Mouse (Mus musculus): ENCODE data around the gene Atrip.

The Atrip gene

DNA sequence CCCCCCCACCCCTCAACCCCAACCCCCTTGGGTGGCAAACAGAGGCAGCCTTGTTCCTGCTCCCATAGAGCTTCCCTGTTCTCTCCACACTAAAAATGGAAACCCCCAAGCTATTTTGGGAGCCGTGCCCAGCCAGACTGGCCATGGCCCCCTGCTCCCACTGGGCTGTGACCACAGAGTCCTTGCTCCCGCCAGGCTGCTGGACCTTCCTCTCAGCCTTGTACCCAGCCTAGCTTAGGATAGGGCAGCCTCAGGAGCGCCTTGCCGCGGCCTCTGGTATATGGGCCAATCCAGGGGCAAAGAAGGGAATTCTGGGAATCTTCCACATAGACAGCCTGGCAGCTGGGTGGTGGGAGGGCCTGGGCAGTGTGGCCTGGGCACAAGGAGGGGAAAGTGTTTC, 23.9 kb upstream of the Atrip start:
- peak; percentile 14 for DNase-seq (ENCODE audit: low read depth)

DNA sequence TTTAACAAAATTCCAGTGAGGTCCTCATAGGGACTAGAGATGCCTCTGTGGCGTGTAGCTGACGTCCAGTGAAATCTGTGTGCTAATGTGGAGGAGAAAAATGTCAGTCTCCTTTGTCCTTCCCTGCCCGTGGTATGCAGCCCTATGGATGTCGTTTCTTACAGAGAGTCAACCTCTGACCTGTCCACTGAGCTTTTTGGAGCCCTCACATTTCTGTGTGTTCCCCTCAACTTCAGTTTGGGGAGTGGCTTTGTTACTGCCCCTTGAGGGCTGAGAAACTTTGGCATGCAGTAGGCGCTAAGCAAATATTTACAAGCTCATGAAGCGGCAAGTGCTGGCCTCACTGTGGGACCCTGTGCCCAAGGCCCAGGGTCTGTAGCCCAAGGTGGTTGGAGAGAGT, 23.4 kb upstream of the Atrip start:
- no peak for DNase-seq (ENCODE audit: low read depth)

DNA sequence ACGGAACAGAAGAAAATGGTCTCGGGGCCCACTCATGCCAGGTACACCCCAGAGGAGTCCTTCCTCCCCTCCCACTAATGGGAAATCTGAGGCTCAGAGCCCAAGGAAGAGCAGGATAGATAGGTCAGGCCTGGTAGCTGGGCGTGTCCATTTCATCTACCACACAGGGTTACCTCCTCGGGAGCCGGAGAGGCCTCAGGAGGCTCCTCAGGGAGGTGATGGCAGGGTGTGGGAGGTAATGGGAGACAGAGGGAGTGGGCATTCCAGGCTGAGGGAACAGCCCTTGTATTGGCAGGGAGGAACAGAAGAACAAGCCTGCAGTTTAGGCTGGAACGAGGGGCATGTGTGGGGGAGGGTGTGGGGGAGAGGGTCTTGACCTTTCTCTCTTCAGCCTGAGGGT, 22.9 kb upstream of the Atrip start:
- DNase-seq (ENCODE audit: low read depth), result no peak

DNA sequence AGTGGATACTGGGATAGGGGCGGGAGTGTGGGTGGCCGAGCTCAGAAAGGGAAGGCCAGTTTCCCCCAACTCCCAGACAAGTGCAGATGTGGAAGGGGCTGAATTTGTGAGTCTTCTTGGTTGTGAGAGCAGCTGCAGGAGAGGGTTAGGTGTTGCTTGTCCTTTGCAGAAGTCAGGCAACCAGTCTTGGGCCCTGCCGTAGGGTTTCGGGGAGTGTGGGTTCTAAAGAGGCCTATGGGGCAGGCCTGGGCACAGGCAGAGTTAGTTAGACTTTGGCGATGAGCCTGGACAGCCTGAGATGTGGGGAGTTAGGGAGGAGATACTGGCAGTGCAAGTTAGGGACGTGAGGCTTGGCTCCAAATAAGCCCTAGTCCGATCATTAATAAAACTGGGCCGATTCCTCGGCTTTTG, 22.3 kb upstream of the Atrip start:
- peak; percentile 60 for DNase-seq (ENCODE audit: low read depth)

DNA sequence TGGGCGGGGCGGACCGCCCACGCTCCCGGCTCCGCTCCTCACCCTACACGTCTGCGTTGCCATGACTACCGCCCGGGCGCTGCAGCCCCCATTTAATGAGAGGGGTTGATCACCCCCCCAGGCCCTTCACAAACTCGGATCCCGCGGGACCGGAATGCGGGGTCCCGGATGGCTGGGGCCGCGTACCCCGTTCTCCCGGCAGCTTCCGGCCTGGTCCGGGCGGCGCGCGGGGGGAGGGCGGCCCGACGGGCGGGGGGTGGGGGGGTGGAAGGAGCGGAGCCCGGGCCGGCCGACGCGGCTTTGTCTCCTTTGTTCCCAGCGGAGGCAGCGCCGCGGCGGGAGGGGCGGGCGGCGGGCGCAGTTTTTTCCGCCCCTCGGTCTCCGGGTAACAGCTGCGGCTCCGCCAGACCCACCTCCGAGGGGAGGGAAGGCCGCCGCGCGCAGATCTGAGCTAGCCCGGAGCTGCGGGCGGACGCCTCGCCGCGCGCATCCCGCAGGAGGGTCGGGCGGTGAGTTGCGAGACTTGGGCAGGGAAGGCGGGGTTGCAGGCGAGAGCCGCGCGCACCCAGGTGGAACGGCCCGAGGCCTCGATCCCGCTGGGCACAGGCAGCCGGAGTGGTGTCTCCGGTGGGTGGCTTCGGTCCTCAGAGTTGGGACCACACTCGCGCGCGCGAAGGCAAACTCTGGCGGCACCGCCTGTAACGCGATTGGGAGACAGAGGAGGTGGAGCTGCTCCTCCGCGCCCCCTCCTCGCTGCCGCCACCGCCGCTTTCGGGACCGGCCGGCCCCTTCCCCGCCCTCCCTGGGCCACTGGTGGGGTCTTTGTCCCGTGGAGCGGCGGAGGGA, 21.4 kb upstream of the Atrip start, which contains the start of gene Plxnb1:
Plxnb1 (plus strand) TSS at position 253 of the 846 bp plus-strand sequence.
- peak; percentile 59 for DNase-seq (ENCODE audit: low read depth)

DNA sequence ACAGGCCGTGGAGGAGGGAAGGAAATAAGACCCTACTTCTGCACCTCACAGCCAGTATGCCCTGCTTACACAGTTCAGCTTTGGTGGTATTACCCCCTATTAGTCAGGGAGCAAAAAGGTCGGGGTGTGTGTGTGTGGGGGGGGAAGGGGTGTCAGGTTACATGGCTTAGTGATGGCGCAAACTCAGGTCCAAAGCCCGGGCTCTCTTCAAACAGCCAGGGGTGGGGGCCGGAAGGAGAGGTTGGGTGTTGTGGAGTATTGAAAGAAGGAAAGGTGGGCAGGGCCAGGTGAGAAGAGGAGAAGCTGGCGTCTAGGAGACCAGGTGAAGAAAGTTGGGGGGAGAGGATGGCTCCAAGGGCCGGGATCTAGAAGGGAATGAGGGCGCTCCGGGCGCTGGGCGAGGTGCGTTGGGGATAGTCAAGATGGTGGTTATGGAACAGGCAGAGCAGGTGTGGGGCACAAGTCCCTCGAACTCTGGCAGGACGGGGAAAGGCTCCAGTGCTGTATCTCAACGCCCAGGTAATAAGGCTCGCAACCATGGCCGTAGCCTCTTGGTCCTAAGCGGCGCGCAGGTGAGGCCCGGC, 20.7 kb upstream of the Atrip start:
- DNase-seq (ENCODE audit: low read depth), result peak; percentile 51

DNA sequence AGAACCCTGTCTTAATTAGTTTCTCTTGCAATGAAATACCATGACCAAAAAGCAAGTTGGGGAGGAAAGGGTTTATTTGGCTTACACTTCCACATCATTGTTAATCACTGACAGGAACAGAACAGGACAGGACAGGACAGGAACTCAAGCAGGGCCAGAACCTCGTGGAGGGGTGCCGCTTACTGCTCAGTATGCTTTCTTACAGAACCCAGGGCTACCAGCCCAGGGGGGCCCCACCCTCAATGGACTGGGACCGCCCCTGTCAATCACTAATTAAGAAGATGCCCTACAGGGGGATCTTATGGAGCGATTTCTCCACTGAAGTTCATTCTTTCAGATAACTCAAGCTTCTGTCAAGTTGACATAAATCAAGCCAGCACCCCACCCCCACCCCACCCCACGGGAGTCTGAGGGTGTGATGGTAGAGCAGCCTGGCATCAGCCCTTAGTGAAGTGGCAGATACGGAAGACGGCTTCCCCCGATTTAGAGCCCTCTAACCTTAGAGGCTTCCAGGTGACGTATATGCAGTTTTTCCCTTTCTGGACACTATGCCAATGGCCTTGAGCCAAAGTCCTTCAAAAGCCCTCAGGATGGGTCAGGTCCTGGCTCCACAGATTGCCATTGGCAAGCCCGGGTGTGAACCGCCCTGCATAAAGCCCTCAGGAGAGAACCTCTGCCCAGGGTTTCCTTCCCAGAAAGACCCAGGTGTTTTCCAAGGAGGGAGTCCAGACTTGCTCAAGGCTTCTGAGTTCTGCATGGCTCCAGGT, 20.0 kb upstream of the Atrip start:
- no peak for DNase-seq (ENCODE audit: low read depth)

DNA sequence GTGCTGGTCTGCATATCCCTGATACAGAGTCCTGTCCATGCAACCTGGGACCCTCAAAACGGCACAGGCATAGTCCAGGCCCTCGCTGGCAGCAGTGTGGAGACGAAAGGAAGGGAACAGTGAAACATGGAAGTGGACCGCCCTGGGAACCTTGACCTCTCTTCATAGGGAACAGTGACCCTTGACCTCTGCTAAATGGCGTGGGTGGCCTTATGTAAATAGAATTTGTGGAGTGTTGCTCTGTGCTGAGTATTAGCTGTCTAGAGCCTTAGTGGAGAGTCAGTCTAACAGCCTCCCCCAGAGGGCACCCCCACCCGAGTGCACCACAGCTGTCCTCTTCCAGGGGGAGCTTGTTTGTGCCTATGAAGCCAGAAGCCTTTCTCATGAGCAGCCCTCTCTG, 18.9 kb upstream of the Atrip start:
- no peak for DNase-seq (ENCODE audit: low read depth)

DNA sequence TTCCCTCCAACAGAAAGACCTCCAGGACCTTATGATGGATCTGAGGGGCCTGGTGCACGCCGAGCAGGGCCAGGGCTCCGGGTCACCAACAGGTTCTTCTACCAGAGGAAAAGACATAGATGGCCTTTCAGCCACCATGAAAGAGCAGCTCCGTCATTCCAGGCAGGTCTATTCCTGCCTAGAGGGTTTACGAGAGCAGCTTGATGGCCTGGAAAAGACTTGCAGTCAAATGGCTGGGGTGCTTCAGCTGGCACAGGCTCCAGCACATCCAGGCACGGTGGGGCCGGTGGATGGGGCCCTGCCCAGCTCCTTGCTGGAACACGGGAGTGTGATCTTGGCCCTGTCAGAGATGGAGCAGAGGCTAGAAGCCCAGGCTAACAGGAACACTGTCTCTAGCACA, 17.9 kb upstream of the Atrip start:
- DNase-seq (ENCODE audit: low read depth), result no peak

DNA sequence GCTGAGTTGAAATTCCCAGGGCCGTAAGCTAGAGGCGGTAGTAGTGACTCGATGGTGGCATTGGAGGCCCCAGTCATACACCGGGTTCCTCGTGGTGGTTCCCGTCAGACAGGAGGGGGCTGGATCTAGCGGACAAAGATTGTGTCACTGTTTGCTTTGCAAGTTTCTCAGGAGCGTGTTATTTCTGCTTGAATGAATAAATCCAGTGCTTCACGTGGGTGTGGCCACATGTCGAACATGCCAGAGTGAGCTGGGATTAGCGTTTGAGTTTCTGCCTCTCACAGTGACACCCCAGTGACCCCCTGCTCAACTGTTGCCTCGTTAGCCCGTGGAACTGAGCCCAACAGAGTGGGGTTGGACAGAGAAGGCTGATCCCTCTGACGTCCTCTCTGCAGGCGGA, 16.5 kb upstream of the Atrip start:
- DNase-seq (ENCODE audit: low read depth), result no peak

DNA sequence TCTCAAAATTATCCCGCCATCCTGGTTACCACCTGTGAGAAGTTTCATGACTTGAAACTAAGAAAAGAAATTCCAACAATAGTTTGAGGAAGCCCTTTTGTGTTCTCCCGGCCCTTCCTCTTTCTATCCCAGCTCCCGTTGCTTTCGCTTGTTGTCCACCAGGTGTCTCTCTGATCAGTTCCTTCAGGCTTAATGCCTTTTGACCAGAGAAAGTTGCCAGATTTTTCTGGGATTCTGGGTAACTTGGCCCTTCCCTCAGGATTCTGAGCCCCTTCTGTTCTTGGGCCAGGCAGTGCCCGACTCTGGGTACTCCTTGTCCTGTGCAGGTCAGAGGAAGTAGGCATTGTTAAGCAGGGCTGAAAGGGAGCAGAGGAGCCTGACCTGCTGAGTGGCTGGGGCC, 14.1 kb upstream of the Atrip start:
- DNase-seq (ENCODE audit: low read depth), result peak; percentile 68

DNA sequence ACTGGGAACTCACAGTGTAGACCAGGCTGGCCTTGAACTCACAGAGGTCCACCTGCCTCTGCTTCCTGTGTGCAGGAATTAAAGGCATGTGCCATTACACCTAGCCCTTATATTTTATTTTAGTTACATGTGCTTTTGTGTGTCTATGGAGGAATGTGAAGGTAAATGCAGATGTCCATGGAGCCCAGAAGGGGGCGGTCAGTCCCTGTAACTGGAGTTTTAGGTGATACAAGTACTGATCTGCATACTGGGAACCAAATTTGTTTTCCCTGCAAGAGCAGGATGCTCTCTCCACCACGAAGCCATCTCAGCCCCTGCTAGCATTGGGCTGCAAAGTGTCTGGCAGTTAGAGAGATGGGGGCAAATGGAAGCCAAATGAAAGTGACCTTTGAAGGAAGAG, 11.0 kb upstream of the Atrip start:
- DNase-seq (ENCODE audit: low read depth), result peak; percentile 72

DNA sequence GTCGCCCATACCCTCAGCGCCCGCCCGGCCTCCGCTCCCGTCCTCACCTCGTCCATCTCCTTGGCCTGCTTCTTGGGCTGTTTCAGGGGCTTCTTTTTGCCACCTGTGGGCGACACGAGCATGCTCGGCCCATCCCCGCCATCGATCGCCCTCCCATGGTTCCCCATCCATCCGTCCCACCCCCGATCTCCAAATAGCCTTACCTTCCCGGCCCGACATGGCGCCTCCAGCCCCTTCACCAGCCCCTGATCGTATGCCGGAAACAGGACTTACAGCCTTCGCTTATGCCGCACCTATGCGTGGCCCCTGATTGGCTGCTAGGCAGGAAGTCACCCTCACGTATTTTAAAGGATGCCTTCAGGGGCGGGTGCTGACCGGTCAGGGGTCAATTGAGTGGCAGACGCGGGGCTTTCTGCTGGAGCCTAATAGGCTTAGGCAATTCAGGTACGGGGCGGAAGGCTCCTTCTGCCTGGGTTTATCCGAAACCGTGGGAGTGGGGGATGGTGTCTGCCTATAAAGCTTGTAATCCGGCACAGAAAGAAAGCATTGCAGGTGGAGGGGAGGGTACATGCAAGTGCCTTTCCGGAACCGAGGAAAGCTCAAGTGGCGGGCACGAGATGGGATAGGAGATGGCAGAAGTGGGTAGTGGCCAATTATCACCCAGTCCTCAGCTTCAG, 8.3 kb upstream of the Atrip start, which contains the start of the genes Ccdc51 and Tma7:
Ccdc51 (plus strand) TSS at position 370 of the 677 bp plus-strand sequence.
Tma7 (minus strand) TSS at position 464 of the 677 bp plus-strand sequence.
- peak; percentile 76 for DNase-seq (ENCODE audit: low read depth)

DNA sequence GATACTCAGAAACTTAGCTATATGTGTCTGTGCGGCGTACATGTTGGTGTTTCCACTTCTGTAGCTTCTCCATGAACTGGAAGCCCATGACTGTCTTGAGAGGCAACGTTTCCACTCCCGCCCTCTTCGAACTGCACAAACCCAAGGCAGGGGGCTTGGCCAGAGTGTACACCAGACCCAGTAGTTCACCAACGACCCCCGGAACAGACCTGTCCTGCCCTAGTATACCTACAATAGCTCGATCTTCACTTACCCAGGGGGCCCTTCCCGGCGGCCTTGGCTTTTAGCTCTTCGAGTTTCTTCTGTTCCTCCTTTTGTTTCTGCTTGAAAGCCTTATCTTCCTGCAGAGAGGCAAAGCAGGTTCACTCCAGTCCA, 7.8 kb upstream of the Atrip start:
- no peak for DNase-seq (ENCODE audit: low read depth)

DNA sequence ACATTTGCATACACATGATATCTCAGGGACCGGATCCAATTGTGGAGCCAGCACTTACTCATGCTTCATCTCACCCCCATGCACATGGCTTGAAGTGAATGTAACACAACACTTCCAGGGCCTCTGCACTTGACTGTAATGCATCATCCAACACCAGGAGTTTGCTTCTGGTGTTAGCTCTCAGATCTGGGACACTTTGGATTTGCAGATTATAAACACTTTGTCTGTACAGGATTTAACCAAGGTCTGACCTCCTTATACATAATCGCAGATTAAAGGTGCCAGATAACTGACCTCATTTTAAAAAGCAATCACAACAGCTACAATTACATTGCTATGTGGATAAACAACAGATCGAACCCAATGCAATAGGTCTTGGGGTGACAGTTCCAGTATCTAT, 6.6 kb upstream of the Atrip start:
- DNase-seq (ENCODE audit: low read depth), result no peak

DNA sequence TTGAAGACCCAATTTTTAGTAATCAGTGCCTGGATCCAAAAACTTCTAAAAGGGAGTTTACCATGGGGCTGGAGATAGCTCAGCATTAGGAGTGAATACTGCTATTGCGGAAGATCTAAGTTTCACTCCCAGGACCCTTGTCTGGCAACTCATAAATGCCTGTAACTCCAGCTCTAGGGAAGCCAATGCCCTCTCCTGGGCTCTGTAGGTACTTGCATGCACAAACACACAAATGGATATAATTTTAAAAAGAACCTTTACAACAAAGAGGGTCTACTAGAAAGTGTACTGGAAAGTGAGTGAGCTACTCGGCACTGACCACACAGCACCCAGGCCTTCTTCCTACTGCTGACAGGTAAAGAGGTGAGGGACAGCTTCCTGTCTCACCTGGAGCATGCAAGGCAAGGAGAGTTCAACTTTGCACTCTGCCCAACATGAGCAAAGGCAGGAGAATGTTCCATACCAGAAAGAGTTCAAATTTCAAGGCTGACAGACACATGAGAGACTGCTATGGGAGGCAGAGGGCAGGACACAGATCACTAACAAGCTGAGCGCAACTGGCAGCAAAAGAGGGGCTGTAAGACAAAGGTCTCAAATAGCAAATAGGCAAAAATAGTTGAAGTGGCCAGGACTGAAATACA, 5.7 kb downstream of the Atrip start:
- DNase-seq (ENCODE audit: low read depth), result peak; percentile 18

DNA sequence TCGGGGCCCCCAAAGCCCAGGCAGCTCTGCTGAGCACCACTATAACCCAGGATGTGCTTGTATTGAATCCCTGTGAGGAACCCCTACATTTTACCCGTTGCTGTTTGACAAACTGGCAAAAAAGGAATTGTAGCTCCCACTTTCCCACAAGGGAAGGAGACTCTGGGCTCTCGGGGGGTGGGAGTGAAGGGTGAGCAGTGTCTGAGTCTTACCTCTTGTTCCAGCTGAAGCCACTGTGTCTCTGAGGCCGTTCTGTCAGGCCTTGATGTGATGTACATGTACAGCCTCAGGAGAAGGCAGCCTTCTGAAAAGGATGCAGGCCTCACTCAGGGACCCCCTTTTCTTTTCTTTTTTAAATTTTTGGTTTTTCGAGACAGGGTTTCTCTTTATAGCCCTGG, 13.0 kb downstream of the Atrip start:
- no peak for DNase-seq (ENCODE audit: low read depth)

DNA sequence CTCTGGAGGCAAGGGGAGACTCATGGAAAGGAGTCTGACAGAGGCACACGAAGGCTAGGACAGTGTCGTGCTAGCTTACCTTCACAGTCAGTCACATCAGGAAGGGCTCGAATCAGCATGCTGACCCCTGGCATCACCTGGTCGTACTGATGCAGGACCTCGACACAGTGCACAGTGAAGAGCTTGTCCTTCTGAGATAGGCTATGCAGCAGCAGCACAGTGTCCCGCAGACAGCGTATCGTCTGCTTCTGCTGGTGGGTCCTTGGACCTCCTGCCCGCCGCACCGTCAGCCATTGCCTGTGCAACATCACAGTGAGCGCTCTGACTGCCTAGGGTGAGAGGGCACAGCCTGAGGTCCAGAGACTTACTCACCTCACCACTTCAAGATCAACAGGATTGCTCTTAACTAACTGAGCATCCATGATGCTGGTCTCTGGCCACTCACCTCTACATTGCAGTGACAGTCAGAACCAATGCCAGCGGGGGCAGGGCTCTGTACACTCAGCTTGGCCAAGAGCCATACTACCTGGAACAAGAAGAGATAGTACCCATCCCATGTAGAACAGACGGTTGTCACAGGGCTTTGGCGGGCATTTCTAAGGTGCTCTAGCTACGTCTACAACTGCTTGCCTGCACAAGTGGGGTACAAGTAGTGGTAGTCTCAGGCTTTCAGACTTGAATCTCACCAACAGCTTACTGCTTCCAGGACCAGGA, 13.6 kb downstream of the Atrip start:
- DNase-seq (ENCODE audit: low read depth), result no peak

DNA sequence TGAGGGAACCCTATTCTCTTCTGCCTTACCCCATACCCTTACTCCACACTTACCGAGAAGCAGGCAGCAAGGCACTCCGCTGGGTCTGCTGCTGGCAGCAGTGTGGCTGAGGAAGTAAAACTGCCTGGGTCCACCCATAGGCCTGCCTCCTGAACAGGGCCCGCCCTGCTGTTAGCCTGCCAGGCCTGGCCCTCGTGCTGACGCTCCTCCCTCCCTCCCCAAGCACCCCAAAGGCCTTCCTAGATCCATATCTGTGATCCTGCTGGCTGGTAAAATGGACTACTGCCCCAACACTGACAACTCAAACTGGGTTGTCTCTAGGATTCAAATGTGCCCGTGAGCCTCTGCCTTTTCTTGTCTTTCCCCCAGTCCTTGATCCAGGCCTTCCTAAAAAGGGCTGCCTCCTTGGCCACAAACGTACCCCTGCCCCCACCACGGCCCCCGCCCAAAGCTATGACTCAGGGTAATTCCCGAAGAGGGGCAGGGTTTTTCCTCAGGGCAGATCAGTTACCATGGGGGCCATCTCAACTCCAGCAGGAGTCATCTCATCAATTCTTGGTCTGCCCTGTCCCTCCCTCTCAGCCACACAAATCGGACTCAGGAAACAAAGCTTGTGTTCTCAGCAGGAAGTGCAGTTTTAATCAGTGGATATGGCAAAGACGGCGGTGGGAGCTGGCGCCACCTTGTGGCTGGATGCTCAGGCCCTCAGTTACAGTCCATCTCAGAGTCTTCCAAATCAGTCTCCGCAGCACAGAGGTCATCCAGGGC, 14.6 kb downstream of the Atrip start, which contains the start of gene Trex1:
Trex1 (minus strand) TSS at position 599 of the 768 bp plus-strand sequence.
- DNase-seq (ENCODE audit: low read depth), result peak; percentile 93

All from NIH3T3 (cell line).